Mouse (Mus musculus) forebrain, embryonic 13.5 days (tissue): ENCODE data around the gene Ube2f. TPM values are rescaled to one million over a fixed set of nuclear protein-coding genes. Genes with fewer than 3 reads are reported as not detected.

Experiments used
- ATAC-seq: fragments of 200-750 bp; cut with Nextera tagmentation; 2 replicates; pipeline ENCODE4 v1.8.0; 2017
- H3K27ac ChIP-seq: fragments of 300-500 bp; sonication (generic); 2 replicates; pipeline ENCODE4 v1.5.1; 2015; ENCODE audit warnings: inconsistent platforms, mild to moderate bottlenecking, moderate library complexity
- H3K27me3 ChIP-seq: fragments of 300-500 bp; sonication (generic); 2 replicates; pipeline ENCODE4 v1.6.1; 2015; ENCODE audit warnings: mild to moderate bottlenecking, inconsistent platforms
- H3K36me3 ChIP-seq: fragments of 300-500 bp; sonication (generic); 2 replicates; pipeline ENCODE4 v1.6.1; 2015; ENCODE audit warnings: mild to moderate bottlenecking, inconsistent platforms; ENCODE audit not compliant: poor library complexity, severe bottlenecking
- H3K4me1 ChIP-seq: fragments of 300-500 bp; sonication (generic); 2 replicates; pipeline ENCODE4 v1.6.1; 2015; ENCODE audit warnings: inconsistent platforms
- H3K4me2 ChIP-seq: fragments of 300-500 bp; sonication (generic); 2 replicates; pipeline ENCODE4 v1.6.1; 2015; ENCODE audit warnings: inconsistent platforms, mild to moderate bottlenecking, moderate library complexity
- H3K4me3 ChIP-seq: fragments of 300-500 bp; sonication (generic); 2 replicates; pipeline ENCODE4 v1.5.1; 2015; ENCODE audit warnings: mild to moderate bottlenecking, inconsistent platforms
- H3K9ac ChIP-seq: fragments of 300-500 bp; sonication (generic); 2 replicates; pipeline ENCODE4 v1.6.1; 2015; ENCODE audit warnings: mild to moderate bottlenecking, inconsistent platforms
- H3K9me3 ChIP-seq: fragments of 300-500 bp; sonication (generic); replicated peaks from 2 replicates; pipeline ENCODE4 v1.6.1; 2016; ENCODE audit warnings: inconsistent platforms
- WGBS: fragments of 180-500 bp; shearing (Covaris S2); methylation state at CpG from one replicate; pipeline ENCODE4 v1.1.7; 2015; 5-methylcytosine and 5-hydroxymethylcytosine counted together
- polyA plus RNA-seq: library from polyadenylated mRNA; unstranded; fragments of >200 nt; fragmentation: Nextera tagmentation; extraction: Ambion mirVana; gene quantifications from 2 replicates; pipeline ENCODE4 v1.2.1, GENCODE M21; 2015

Gene Ube2f
- polyA plus RNA-seq, 1 experiment from 2014 or later: 81.3 TPM

DNA sequence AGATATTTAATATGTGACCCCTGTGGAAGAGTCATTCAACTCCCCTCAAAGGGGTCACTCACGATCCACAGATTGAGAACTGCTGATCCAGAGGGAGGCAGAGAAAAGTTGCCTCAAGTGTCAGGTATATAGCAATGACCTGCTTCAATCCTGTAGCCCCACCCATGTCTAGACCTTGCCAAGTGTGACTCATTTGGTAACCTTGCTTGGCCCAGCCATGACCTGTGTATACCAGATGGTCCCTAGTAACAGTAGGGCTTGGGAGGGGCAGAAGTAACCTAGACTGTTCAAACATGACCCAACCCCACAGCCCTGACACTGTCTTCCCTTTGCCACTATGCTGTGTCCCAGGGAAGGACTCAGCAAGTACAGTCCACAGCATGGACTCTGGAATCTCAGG is 9.4 kb upstream of the Ube2f start:
- 91% methylated on average over 1 of the region's 1 CpGs for WGBS

DNA sequence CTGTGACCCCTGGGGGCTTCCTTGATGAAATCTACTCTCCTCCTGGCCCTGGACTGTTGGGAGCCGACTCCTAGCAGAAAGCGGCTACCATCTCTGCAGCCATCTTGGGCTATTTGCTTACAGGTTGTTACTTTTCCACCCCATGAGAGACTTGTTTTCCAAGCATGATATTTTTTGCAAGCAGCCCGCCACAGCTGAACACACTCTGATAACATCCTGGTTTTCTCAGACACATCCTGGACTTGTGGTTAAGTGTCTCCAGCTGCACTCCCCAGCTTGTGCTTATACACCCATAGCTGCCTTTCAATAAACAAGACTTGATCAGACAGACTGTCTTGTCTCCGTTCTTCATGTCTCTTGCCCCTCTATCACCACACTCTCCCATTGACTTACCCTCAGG is 8.9 kb upstream of the Ube2f start:
- Histone ChIP-seq H3K27ac (no peak overlapping the region), H3K27me3 (no peaks in the 10 kb centered on the region), H3K4me1 (no peaks in the 10 kb centered on the region), H3K9ac (no peak overlapping the region), H3K9me3 (no peaks in the 10 kb centered on the region), H3K4me3 (no peak overlapping the region), H3K4me2 (no peak overlapping the region), H3K36me3 (no peaks in the 10 kb centered on the region)
- no peak for ATAC-seq
- 89% methylated on average over 4 of the region's 4 CpGs for WGBS

More for the DNA sequence above, 9.4 kb upstream of the Ube2f start:
- H3K9me3 ChIP-seq: no peaks in the 10 kb centered on the region
- no peak for ATAC-seq
- H3K36me3 ChIP-seq: no peaks in the 10 kb centered on the region
- no peaks in the 10 kb centered on the region for H3K27me3 ChIP-seq
- H3K4me1 ChIP-seq: no peaks in the 10 kb centered on the region
- no peak overlapping the region for H3K27ac ChIP-seq
- no peak overlapping the region for H3K4me3 ChIP-seq
- H3K4me2 ChIP-seq: no peak overlapping the region
- no peak overlapping the region for H3K9ac ChIP-seq

DNA sequence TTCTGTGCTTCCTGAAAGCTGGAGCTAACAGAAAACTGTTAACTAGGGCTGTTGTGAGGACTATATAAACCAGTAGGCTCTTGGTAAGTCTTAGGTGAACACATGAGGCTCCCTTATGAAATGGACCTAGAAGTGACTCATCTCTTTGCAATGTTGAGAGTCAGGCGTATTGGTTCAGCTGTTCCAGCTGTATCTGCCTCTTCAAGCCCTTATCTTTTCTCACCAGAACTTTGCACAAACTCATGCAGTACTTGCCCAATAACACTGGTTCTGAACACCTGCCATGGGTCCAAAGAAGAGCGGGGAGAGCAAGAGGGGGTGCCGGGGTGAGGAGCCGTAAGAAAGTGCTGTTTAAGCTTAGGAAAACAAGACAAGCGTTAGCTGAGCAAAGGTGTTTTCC is 1.9 kb upstream of the Ube2f start:
- ATAC-seq: no peak
- Histone ChIP-seq H3K9ac (no peak overlapping the region), H3K27me3 (no peaks in the 10 kb centered on the region), H3K4me2 (no peak overlapping the region), H3K4me3 (no peak overlapping the region), H3K36me3 (no peaks in the 10 kb centered on the region), H3K9me3 (no peaks in the 10 kb centered on the region), H3K27ac (no peak overlapping the region), H3K4me1 (peaks cover 23% of the 10 kb centered on the region)
- WGBS: 95% methylated on average over 5 of the region's 5 CpGs

DNA sequence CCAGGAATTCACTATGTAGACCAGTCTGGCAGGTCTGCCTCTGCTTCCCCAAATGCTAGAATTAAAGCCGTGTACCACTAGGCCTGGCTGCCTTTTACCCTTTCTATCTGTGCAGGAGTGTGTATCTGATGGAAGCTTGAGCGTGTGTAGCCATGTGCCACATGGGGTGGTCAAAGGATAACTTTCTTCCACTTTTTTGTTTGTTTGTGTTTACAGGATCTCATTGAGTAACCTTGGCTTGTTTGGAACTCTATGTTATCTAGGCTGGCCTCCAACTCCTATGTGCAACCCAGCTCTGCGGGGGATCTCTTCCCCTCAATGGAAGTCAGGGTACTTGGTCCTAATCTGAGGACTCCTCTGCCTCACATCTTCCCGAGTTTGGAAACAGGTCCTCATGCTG is 1.1 kb upstream of the Ube2f start:
- Histone ChIP-seq H3K9ac (no peak overlapping the region), H3K4me3 (0 out of 2 replicates have a peak overlapping the region, but pooled peaks have one; percentile 93), H3K27ac (no peak overlapping the region), H3K36me3 (no peaks in the 10 kb centered on the region), H3K4me1 (peaks cover 23% of the 10 kb centered on the region), H3K9me3 (no peaks in the 10 kb centered on the region), H3K4me2 (peak overlapping the region; percentile 79), H3K27me3 (no peaks in the 10 kb centered on the region)
- ATAC-seq: no peak
- WGBS: 42% methylated on average over 4 of the region's 4 CpGs

DNA sequence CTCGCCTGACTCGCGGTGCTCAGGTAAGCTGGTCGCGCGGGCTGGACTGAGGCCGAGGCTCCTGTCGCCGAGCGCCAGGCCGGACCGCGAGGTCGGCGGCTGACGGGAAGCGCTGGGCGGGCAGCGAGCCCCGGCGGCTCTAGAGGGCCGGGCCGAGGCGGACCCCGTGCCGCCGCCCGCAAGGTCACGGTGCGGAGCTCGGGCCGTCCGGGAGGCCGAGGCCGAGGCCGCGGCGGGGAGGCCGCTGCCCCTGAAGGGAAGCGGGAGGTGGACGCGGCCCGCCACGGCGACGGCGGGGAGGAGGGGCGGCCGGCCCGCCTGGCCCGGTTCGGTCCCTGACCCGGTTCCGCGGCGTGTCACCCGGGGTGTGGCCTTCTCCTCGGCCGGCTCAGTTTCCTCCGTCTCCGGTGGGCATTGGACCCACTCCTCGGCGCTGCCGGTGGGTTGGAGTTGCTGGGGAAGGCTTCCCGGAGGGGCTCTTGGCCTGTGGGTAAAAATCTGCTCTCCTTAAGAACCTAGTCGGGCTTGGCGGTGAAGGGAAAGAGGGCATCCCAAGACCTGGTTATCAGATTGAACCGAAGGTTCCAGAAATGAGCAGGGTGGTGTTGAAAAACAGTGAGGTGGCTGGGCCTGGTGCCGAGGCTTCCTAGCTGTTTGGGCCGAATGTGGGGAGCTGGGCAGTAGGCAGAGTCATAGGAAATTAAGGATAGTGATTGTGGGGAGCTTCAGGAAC is 477 bp downstream of the Ube2f start:
- WGBS: under 1% methylated on average over 57 of the region's 70 CpGs
- no peaks in the 10 kb centered on the region for H3K27me3 ChIP-seq
- H3K27ac ChIP-seq: peak overlapping the region; percentile 80
- peak overlapping the region; percentile 96 for H3K9ac ChIP-seq
- H3K4me2 ChIP-seq: peak overlapping the region; percentile 79
- H3K4me3 ChIP-seq: peak overlapping the region; percentile 93
- no peaks in the 10 kb centered on the region for H3K9me3 ChIP-seq
- H3K36me3 ChIP-seq: peaks cover 6% of the 10 kb centered on the region; the same call in 1 of the 2 replicates
- peaks cover 23% of the 10 kb centered on the region for H3K4me1 ChIP-seq
- ATAC-seq: peak; percentile 54

DNA sequence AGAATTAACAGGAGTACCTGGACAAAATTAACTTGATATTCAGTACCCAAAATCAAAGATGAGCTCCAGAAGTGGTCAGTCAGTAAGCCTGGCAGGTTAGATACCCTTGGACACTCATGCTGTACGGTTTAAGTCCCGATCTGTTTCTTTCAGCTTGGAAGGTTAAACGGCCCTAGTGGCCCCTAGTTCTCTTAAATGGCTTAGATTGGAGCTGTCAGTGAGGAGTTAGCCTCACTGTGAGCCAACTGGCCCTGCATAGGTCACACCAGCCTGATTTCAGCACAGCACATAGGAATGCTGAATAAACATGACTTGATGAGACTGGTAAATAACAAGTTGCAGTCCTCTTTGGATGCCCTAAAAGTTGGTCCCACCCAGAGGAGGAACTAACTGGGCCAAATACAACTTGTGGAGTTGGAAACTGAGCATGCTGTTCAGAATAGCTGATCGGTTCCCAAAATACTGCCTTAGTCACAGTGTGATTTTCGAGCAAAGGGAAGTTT is 1.1 kb downstream of the Ube2f start:
- peak overlapping the region; percentile 93 for H3K4me3 ChIP-seq
- peaks cover 8% of the 10 kb centered on the region; the same call in 1 of the 2 replicates for H3K36me3 ChIP-seq
- H3K9ac ChIP-seq: peak overlapping the region; percentile 96
- H3K27me3 ChIP-seq: no peaks in the 10 kb centered on the region
- no peak overlapping the region for H3K27ac ChIP-seq
- no peaks in the 10 kb centered on the region for H3K9me3 ChIP-seq
- ATAC-seq: no peak
- H3K4me2 ChIP-seq: peak overlapping the region; percentile 79
- peaks cover 23% of the 10 kb centered on the region for H3K4me1 ChIP-seq
- WGBS: 52% methylated on average over 5 of the region's 5 CpGs

DNA sequence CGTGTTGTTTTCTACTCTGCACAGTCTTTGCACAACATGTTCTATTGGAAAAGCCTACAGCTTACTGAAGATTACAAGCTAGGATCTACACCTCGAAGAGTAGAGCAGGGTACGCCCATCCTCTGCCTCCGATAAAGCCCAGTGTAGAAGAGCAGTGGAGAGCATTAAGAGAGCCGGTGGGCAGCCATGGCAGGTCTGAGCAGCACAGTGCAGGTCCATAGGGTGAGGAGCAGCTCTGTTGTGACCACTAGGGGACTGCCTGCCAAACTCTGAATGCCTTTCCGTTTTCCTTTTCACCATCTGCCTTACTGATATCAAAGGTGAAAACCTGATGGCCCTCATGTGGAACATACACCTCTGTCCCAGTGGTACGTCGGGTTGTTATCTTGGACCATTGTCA is 1.8 kb downstream of the Ube2f start:
- Histone ChIP-seq H3K4me3 (no peak overlapping the region), H3K27me3 (no peaks in the 10 kb centered on the region), H3K9me3 (no peaks in the 10 kb centered on the region), H3K36me3 (peaks cover 9% of the 10 kb centered on the region; the same call in 1 of the 2 replicates), H3K4me2 (peak overlapping the region; percentile 79; the same call in 1 of the 2 replicates), H3K27ac (no peak overlapping the region), H3K4me1 (peaks cover 23% of the 10 kb centered on the region), H3K9ac (no peak overlapping the region)
- 62% methylated on average over 8 of the region's 8 CpGs for WGBS
- no peak for ATAC-seq

DNA sequence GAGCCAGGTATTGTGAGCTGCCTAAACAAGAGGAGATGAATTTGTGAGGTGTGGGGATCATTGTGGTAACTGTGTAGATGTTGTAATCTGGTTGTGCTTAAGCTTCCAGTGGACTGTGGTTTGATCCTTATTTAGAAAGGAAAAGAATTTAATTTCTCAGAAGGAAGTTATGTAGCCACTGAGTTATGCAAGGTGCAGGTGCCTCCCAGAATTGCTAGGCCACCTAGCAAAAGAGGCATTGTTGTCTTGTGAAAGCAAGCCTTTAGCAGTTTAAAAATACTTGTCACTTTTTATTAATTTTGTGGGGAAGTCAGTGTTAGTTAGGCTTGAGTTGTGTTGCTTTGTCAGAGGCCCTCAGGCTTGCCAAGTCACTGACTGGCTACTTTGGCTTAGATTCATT is 7.8 kb downstream of the Ube2f start:
- Histone ChIP-seq H3K4me1 (no peaks in the 10 kb centered on the region), H3K27ac (no peak overlapping the region), H3K36me3 (peaks cover 9% of the 10 kb centered on the region; the same call in 1 of the 2 replicates), H3K9ac (no peak overlapping the region), H3K4me3 (no peak overlapping the region), H3K4me2 (no peak overlapping the region), H3K9me3 (no peaks in the 10 kb centered on the region), H3K27me3 (no peaks in the 10 kb centered on the region)
- no peak for ATAC-seq

DNA sequence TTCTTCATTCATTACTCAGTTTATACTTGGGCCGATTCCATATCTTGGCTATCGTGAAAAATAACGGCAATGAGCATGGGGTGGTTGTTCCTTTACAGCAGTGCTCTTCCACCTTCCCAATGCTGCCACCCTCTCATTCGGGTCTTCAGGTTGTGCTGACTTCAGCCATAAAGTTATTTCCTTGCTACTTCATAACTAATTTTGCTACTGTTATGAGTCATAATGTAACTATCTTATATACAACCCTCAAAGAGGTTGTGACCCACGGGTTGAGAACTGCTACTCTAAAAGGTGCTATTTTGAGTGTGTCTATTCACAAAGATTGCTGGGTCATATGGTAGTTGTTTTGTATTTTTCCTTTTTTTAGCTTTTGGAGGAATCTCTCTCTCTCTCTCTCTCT is 9.7 kb downstream of the Ube2f start:
- Histone ChIP-seq H3K4me3 (no peak overlapping the region), H3K27ac (no peak overlapping the region), H3K4me1 (0 out of 2 replicates have a peak, but pooled peaks cover 4% of the 10 kb centered on the region), H3K36me3 (0 out of 2 replicates have a peak, but pooled peaks cover 3% of the 10 kb centered on the region), H3K4me2 (no peak overlapping the region), H3K9me3 (no peaks in the 10 kb centered on the region), H3K9ac (no peak overlapping the region), H3K27me3 (no peaks in the 10 kb centered on the region)
- no peak for ATAC-seq
- WGBS: 90% methylated on average over 5 of the region's 5 CpGs

DNA sequence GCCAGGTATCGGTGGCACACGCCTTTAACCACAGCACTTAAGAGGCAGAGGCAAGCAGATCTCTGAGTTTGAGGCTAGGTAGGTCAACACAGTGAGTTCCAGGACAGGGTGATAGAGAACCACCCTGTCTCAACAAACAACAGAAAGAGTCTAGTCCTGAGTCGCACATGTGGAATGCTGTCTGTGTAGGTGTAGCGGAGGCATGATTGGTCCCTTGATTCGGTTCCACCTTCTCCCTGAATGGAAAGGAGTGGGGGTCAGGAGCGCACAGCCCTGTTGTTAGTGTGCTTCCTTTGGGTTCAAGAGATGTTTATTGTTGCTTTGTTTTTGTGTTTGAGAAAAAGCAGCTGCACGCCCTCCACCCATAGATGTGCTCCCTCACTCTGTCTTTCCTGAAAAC is 12.4 kb downstream of the Ube2f start:
- no peak overlapping the region for H3K4me2 ChIP-seq
- H3K36me3 ChIP-seq: peaks cover 14% of the 10 kb centered on the region
- WGBS: 92% methylated on average over 7 of the region's 7 CpGs
- no peak overlapping the region for H3K9ac ChIP-seq
- no peak overlapping the region for H3K27ac ChIP-seq
- no peak overlapping the region for H3K4me3 ChIP-seq
- no peaks in the 10 kb centered on the region for H3K27me3 ChIP-seq
- ATAC-seq: no peak
- H3K9me3 ChIP-seq: no peaks in the 10 kb centered on the region
- H3K4me1 ChIP-seq: 0 out of 2 replicates have a peak, but pooled peaks cover 4% of the 10 kb centered on the region

DNA sequence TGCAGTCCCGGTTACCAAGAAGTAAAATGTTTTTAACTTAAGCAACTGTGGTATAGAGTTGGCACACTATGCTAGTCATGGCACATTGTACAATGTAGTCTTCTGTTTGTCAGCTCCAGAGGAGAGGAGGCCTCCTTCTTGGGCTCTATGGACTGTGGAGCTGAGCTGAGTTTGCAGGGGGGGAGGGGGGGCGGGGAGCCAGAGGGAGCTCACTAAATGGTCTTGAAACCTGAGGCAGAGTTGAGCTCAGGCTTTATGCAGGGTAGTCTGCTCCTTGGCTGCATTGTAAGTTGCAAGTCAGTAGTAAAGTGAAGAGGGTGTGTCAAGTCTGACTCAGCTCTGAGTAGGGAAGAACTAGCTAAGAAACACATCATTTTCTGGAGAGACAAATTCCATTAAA is 22.2 kb downstream of the Ube2f start:
- 91% methylated on average over 2 of the region's 2 CpGs for WGBS
- Histone ChIP-seq H3K4me2 (no peak overlapping the region), H3K36me3 (peaks cover 17% of the 10 kb centered on the region), H3K27ac (no peak overlapping the region), H3K4me3 (no peak overlapping the region), H3K27me3 (no peaks in the 10 kb centered on the region), H3K9ac (no peak overlapping the region), H3K4me1 (no peaks in the 10 kb centered on the region), H3K9me3 (no peaks in the 10 kb centered on the region)
- ATAC-seq: no peak

DNA sequence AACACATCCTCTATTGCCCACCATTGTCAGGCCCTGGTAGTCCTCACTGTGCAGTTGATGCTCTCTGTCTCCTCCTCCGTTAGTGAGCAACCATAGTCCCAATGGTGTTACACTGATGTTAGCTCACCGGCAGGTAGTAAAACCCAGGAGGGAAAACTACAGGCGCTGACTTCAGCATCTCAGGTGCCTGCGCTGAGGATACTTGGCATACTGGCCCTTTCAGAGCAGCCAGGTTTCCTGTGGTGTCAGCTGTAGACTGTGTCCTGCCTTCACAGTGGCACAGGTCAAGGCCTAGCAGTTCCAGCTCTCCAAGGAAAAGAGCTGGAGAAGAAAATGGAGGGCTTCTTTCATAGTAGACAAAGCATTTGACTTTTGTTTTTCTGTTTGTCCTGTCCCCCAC is 26.5 kb downstream of the Ube2f start:
- Histone ChIP-seq H3K36me3 (peaks cover 42% of the 10 kb centered on the region), H3K4me3 (no peak overlapping the region), H3K27ac (no peak overlapping the region), H3K9ac (no peak overlapping the region), H3K4me1 (no peaks in the 10 kb centered on the region), H3K9me3 (no peaks in the 10 kb centered on the region), H3K4me2 (no peak overlapping the region), H3K27me3 (no peaks in the 10 kb centered on the region)
- 97% methylated on average over 4 of the region's 4 CpGs for WGBS
- no peak for ATAC-seq

DNA sequence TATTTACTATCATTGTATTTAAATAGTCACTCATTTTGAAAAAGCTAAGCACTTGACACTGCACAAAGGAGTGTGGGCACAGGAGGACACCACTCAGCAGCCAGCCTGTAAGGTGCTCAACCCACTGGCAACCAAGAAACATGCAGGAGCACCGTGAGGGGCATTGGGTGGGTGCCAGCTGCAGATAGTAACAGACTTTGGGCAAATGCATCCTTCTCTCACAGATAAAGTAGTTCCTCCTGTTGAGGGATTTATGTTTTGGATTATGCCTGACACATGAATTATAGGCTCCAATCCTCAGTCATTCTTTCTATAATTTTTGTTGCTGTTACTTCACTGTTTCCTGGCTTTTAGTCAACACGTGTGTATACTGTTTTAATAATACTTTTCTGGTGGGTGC is 27.4 kb downstream of the Ube2f start:
- Histone ChIP-seq H3K4me3 (no peak overlapping the region), H3K27ac (no peak overlapping the region), H3K4me2 (no peak overlapping the region), H3K9ac (no peak overlapping the region), H3K36me3 (peaks cover 46% of the 10 kb centered on the region), H3K27me3 (no peaks in the 10 kb centered on the region), H3K4me1 (no peaks in the 10 kb centered on the region), H3K9me3 (no peaks in the 10 kb centered on the region)
- WGBS: 89% methylated on average over 2 of the region's 2 CpGs
- no peak for ATAC-seq
